Mouse (Mus musculus) monocyte, adult 2 months (primary cell): ENCODE measurements around the gene Eif4g1.
"Not testable (repeated sequence)": the region's sequence is repeated elsewhere in the genome, so short reads cannot be mapped to it uniquely, and the experiment has no call there.

Experiments used
- DNase-seq, 2 experiments: peaks; one replicate each; pipeline ENCODE4 v3.0.0; 2022; ENCODE audit warnings: low spot score in 2 of 2, low read depth in 1 of 2

Gene Eif4g1

GRCm38 (mm10) chr16:20668013-20668412 is at the start of gene Eif4g1:
Gene Eif4g1 (plus strand): TSS chr16:20668313.
- not testable (repeated sequence) for DNase-seq

DNA sequence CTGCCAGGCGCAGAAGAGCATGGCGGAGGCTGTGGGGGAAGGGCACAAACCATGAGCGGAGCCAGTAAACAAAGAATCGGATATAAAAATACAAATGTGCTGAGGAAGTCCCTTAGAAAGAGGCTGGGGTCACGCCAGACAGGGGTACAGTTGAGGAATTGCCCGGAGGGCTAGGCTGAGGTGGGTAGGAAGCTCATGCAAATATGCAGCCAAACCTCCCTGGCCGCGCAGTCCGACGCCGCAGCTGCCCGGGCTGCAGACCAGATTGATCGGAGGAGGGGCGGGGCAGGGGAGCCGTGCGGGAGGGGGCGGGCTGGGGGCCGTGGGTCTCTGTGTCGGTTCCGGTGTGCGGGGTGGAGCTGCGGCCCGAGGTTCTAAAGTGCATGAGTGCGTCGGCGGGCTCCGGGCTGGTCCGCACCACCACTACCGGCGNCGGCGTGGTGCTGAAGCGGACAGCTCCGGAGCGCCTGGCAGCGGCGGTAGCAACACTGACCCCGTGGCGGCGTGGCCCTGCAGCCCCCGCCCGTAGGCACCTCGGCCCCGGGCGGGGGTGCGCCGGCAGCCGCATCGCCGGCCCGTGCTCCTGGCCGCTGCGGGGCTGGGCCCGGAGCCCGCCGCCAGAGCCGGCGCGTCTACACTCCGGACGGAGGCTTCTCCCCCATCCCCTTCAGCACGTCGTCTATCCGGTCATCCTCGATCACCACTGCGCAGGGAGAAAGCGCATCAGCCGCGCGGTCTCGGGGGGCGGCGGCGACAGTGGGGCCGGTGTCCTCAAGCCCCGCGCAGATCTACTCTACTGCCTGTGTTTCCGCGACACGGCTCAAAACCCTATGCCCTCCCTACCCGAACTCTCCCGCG is 48.3 kb upstream of the Eif4g1 start:
- DNase-seq, result no peak

- DNase-seq, result no peak
These were observed 47.7 kb upstream of the Eif4g1 start for GRCm38 (mm10) chr16:20620399-20620735.

DNA sequence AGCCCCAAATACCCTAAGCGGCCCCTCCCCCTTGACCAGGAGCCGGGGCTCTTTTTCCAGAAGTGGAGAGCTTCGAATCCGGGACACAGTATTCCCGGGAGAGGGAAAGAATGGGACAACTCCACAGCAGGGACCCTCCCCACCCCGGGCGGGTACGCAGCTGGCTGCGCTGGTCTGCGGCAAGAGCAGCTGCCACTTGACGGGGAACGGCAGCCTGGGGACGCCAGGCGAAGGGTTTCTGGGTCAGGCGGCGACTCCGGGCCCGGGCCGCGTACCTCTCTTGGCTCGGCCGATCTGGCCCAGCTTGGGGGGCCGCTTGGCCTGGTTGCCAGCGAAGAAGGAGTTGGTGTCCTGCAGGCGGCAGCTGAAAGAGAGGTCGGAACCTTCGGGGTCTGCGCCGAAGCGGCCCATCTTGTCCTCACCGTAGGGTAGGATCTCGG is 47.3 kb upstream of the Eif4g1 start:
- DNase-seq, result no peak

- no peak for DNase-seq
These were observed 46.7 kb upstream of the Eif4g1 start, which contains the start of gene Camk2n2 for GRCm38 (mm10) chr16:20621191-20621990. Gene Camk2n2 (minus strand): TSS chr16:20621287.

GRCm38 (mm10) chr16:20621991-20622685 is 46.0 kb upstream of the Eif4g1 start:
- peak; percentile 68 to 77 for DNase-seq

DNA sequence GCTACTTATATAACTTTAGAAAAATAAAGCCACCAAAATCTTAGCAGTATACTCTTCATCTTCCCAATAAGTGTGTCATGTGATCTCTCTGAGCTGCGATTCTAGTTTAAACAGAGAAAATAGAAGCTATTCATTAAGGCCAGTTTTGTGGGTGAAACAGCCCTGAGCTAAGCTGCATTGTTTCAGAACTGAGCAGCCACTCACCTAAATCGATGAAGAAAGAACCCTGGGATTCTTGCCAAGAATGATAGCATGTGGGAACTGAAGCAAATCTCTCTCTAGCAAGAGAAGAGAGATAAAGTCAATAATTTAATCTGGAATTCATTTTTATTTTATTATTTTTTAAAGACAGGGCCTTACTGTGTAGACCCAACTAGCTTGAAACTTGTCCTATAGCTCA is 44.9 kb upstream of the Eif4g1 start:
- DNase-seq, result no peak

DNA sequence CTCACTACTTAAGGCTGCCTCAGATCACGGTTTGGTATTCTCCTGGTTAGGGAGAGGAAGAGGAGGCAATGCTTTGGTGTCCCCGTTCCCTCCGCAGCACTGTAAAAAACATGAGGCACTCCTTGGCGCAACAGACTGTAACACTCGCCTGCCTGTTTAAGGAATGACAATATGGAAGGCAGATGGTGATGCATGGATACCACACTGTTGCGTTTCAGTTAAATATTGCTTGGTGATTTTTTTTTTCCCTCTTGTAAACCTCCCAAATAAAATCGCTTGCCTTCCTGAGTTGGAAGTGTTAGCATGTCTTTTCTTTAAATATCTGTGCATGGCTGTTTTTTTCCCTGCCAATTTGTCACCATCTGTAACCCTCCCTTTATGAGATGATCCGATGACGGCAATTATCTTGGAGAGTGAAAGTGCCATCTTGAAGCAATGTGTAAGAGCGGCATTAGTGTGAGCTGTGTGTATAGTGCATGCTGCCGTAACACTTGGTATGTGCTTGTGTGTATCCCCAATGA is 39.2 kb upstream of the Eif4g1 start:
- DNase-seq, result no peak

- DNase-seq, result no peak
These were observed 38.1 kb upstream of the Eif4g1 start, which contains the start of gene Ece2 for GRCm38 (mm10) chr16:20629731-20630634. Gene Ece2 (plus strand): TSS chr16:20629828.

GRCm38 (mm10) chr16:20637410-20637809 is 30.7 kb upstream of the Eif4g1 start:
- no peak for DNase-seq

- no peak for DNase-seq
These were observed 29.7 kb upstream of the Eif4g1 start for GRCm38 (mm10) chr16:20638367-20638766.

DNA sequence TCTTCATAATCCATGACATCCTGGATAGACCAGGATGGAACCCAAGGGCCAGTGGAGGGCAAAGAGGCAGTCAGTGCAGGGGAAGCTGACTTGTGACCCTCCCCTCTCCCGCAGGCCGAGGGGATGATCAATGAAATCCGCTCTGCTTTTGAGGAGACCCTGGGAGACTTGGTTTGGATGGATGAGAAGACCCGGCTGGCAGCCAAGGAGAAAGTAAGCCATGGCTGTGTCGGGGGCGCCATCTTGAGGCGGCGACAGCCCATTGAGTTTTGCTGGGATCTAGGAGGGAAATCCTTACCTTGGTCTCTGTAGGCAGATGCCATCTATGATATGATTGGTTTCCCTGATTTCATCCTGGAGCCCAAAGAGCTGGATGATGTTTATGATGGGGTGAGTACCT is 26.0 kb upstream of the Eif4g1 start:
- peak in 1 of 2 experiments; percentile 27 for DNase-seq

GRCm38 (mm10) chr16:20643911-20644310 is 24.2 kb upstream of the Eif4g1 start:
- DNase-seq, result no peak

- peak; percentile 87 to 89 for DNase-seq
These were observed 16.8 kb upstream of the Eif4g1 start, which contains the start of gene Psmd2 for GRCm38 (mm10) chr16:20651076-20651946. Gene Psmd2 (plus strand): TSS chr16:20651652.

- no peak for DNase-seq
These were observed 16.2 kb upstream of the Eif4g1 start for GRCm38 (mm10) chr16:20651947-20652310.

DNA sequence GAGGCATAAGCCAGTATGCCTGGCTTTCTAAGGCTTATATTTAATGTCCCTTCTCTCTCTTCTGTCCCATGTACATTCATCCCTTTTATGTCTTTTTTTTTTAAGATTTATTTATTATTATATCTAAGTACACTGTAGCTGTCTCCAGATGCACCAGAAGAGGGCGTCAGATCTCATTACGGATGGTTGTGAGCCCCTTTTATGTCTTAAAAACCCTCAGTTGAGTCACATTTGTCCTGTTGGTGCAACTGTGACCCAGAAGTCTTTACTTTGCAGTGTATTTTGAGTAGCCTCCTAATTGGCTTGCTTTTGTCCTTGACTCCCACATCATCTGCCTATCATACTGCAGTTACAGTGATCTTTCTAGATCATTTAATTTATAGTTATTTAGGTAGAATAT is 14.8 kb upstream of the Eif4g1 start:
- no peak for DNase-seq

- no peak for DNase-seq
These were observed 10.5 kb upstream of the Eif4g1 start for GRCm38 (mm10) chr16:20657661-20658060.

GRCm38 (mm10) chr16:20670291-20670690 is 2.2 kb downstream of the Eif4g1 start:
- DNase-seq, result no peak

DNA sequence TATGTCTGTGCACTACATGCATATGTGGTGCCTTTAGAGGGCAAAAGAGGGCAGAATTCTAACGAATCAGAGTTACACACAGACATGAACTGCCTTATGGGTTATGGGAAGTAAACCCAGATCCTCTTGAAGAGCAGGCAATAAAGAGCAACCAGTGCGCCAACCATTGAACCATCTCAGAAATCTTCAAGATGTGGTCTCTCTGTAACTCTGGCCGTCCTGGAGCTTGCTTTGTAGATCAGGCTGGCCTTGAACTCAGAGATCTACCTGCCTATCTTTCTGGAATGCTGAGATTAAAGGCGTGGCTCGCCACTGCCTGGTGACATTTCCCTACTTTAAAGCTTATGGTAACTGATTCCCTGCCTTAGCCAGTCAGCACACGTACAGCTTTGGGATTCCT is 3.8 kb downstream of the Eif4g1 start:
- DNase-seq, result no peak
